Mouse (Mus musculus) MEL (cell line): ENCODE measurements around the gene Fam171a1. TPM values are rescaled to one million over a fixed set of nuclear protein-coding genes. Genes with fewer than 3 reads are reported as not detected.

Experiments used
- DNase-seq: peaks from one replicate; pipeline ENCODE4 v3.0.0; 2011; ENCODE audit warnings: low read depth, low spot score
- H3K27ac ChIP-seq: 2 replicates; pipeline ENCODE4 v1.5.1; 2012; ENCODE audit warnings: low read depth, mild to moderate bottlenecking, control low read depth, low read length, moderate library complexity; ENCODE audit not compliant: control insufficient read depth
- H3K27me3 ChIP-seq, 2 experiments: fragments of 150-350 bp in 1 of 2; sonication (generic) in 1 of 2; 2 replicates each; pipeline ENCODE4 v1.6.1; 2012; ENCODE audit warnings: low read length in 2 of 2, mild to moderate bottlenecking in 2 of 2, improper control_type of control experiment in 1 of 2, moderate library complexity in 1 of 2; ENCODE audit not compliant: insufficient read depth in 2 of 2, control insufficient read depth in 1 of 2
- H3K36me3 ChIP-seq, 2 experiments: 2 replicates each; pipeline ENCODE4 v1.6.1; 2012 to 2014; ENCODE audit warnings: low read length in 2 of 2, improper control_type of control experiment in 1 of 2, inconsistent platforms in 1 of 2, mild to moderate bottlenecking in 1 of 2; ENCODE audit not compliant: insufficient read depth in 2 of 2, control insufficient read depth in 1 of 2
- H3K4me1 ChIP-seq, 2 experiments: fragments of 150-350 bp in 1 of 2; sonication (generic) in 1 of 2; 2 replicates each; pipeline ENCODE4 v1.6.1; 2012; ENCODE audit warnings: low read length in 2 of 2, improper control_type of control experiment in 1 of 2, mild to moderate bottlenecking in 1 of 2; ENCODE audit not compliant: insufficient read depth in 2 of 2, control insufficient read depth in 1 of 2
- H3K4me3 ChIP-seq, 2 experiments: fragments of 150-350 bp in 1 of 2; sonication (generic) in 1 of 2; 2 replicates each; pipeline ENCODE4 v1.5.1; 2012; ENCODE audit warnings: low read depth in 2 of 2, low read length in 2 of 2, mild to moderate bottlenecking in 2 of 2, moderate library complexity in 2 of 2, control low read depth in 1 of 2, improper control_type of control experiment in 1 of 2; ENCODE audit not compliant: control insufficient read depth in 1 of 2, insufficient read depth in 1 of 2
- H3K79me2 ChIP-seq: 2 replicates; pipeline ENCODE4 v1.6.1; 2012; ENCODE audit warnings: mild to moderate bottlenecking, low read length, moderate library complexity; ENCODE audit not compliant: control insufficient read depth, poor library complexity, insufficient read depth
- H3K9ac ChIP-seq: 2 replicates; pipeline ENCODE4 v1.6.1; 2012; ENCODE audit warnings: low read depth, mild to moderate bottlenecking, control low read depth, low read length, moderate library complexity; ENCODE audit not compliant: control insufficient read depth, poor library complexity, severe bottlenecking
- H3K9me3 ChIP-seq: fragments of 150-350 bp; sonication (generic); replicated peaks from 2 replicates; pipeline ENCODE4 v1.6.1; 2012; ENCODE audit warnings: mild to moderate bottlenecking, low read length, improper control_type of control experiment, moderate library complexity; ENCODE audit not compliant: insufficient read depth
- CHD1 ChIP-seq: IDR thresholded peaks from 2 replicates; pipeline ENCODE4 v1.6.1; 2012; ENCODE audit warnings: low read depth, mild to moderate bottlenecking, inconsistent platforms, low read length, improper control_type of control experiment
- CHD2 ChIP-seq: IDR thresholded peaks from 2 replicates; pipeline ENCODE4 v1.6.1; 2011; ENCODE audit warnings: low read length, improper control_type of control experiment
- CTCF ChIP-seq, 3 experiments: IDR thresholded peaks in 2 of 3; conservative IDR thresholded peaks in 1 of 3; 2 replicates each; pipeline ENCODE4 v1.5.1; 2011 to 2012; ENCODE audit warnings: low read length in 3 of 3, low read depth in 2 of 3, mild to moderate bottlenecking in 2 of 3, improper control_type of control experiment in 1 of 3, inconsistent platforms in 1 of 3, mixed read lengths in 1 of 3, moderate library complexity in 1 of 3; ENCODE audit not compliant: control insufficient read depth in 1 of 3, insufficient read depth in 1 of 3, poor library complexity in 1 of 3, severe bottlenecking in 1 of 3
- E2F4 ChIP-seq: IDR thresholded peaks from 2 replicates; pipeline ENCODE4 v1.6.1; 2011; ENCODE audit warnings: low read depth, low read length, improper control_type of control experiment, borderline replicate concordance
- ELF1 ChIP-seq: IDR thresholded peaks from 2 replicates; pipeline ENCODE4 v1.6.1; 2014; ENCODE audit warnings: low read depth, mild to moderate bottlenecking, inconsistent platforms, low read length, improper control_type of control experiment, moderate library complexity
- EP300 ChIP-seq, 2 experiments: IDR thresholded peaks; 2 replicates each; pipeline ENCODE4 v1.6.1; 2011; ENCODE audit warnings: improper control_type of control experiment in 2 of 2, low read length in 2 of 2, low read depth in 1 of 2, mild to moderate bottlenecking in 1 of 2
- GABPA ChIP-seq: IDR thresholded peaks from 2 replicates; pipeline ENCODE4 v1.6.1; 2012; ENCODE audit warnings: low read depth, mild to moderate bottlenecking, inconsistent platforms, low read length, improper control_type of control experiment, moderate library complexity
- GATA1 ChIP-seq: IDR thresholded peaks from 2 replicates; pipeline ENCODE4 v1.6.1; 2011; ENCODE audit warnings: low read depth, low read length, improper control_type of control experiment
- JUND ChIP-seq: IDR thresholded peaks from 2 replicates; pipeline ENCODE4 v1.6.1; 2011; ENCODE audit warnings: low read depth, mild to moderate bottlenecking, improper control_type of control experiment, low read length
- MAFK ChIP-seq: IDR thresholded peaks from 2 replicates; pipeline ENCODE4 v1.6.1; 2011; ENCODE audit warnings: low read depth, mild to moderate bottlenecking, low read length, improper control_type of control experiment, borderline replicate concordance
- MAX ChIP-seq: IDR thresholded peaks from 2 replicates; pipeline ENCODE4 v1.6.1; 2011; ENCODE audit warnings: low read length, improper control_type of control experiment
- MAZ ChIP-seq: IDR thresholded peaks from 2 replicates; pipeline ENCODE4 v1.6.1; 2012; ENCODE audit warnings: low read depth, mild to moderate bottlenecking, inconsistent platforms, low read length, improper control_type of control experiment
- MEF2A ChIP-seq: IDR thresholded peaks from 2 replicates; pipeline ENCODE4 v1.6.1; 2014; ENCODE audit warnings: low read depth, mild to moderate bottlenecking, inconsistent platforms, low read length, improper control_type of control experiment; ENCODE audit not compliant: poor library complexity, insufficient replicate concordance, severe bottlenecking; ENCODE audit errors: extremely low read depth
- MYB ChIP-seq: IDR thresholded peaks from 2 replicates; pipeline ENCODE4 v1.6.1; 2011; ENCODE audit warnings: mild to moderate bottlenecking, low read depth, low read length, improper control_type of control experiment
- NELFE ChIP-seq: IDR thresholded peaks from 2 replicates; pipeline ENCODE4 v1.6.1; 2011; ENCODE audit warnings: low read depth, low read length, improper control_type of control experiment
- POLR2AphosphoS5 ChIP-seq: IDR thresholded peaks from 2 replicates; pipeline ENCODE4 v1.6.1; 2012; ENCODE audit warnings: low read depth, borderline replicate concordance, mild to moderate bottlenecking, inconsistent platforms, low read length, moderate library complexity, mixed read lengths
- RAD21 ChIP-seq: IDR thresholded peaks from 2 replicates; pipeline ENCODE4 v1.6.1; 2011; ENCODE audit warnings: mild to moderate bottlenecking, low read depth, low read length, improper control_type of control experiment
- SMC3 ChIP-seq: IDR thresholded peaks from 2 replicates; pipeline ENCODE4 v1.6.1; 2011; ENCODE audit warnings: low read depth, low read length, improper control_type of control experiment
- TBP ChIP-seq: IDR thresholded peaks from 2 replicates; pipeline ENCODE4 v1.8.0; 2011; ENCODE audit warnings: low read depth, low read length, improper control_type of control experiment
- TCF12 ChIP-seq: IDR thresholded peaks from 2 replicates; pipeline ENCODE4 v1.6.1; 2014; ENCODE audit warnings: low read depth, mild to moderate bottlenecking, inconsistent platforms, low read length, improper control_type of control experiment, moderate library complexity
- USF1 ChIP-seq: IDR thresholded peaks from 2 replicates; pipeline ENCODE4 v1.6.1; 2014; ENCODE audit warnings: low read depth, mild to moderate bottlenecking, inconsistent platforms, low read length, improper control_type of control experiment, moderate library complexity
- ZC3H11A ChIP-seq: IDR thresholded peaks from 2 replicates; pipeline ENCODE4 v1.6.1; 2012; ENCODE audit warnings: low read depth, mild to moderate bottlenecking, inconsistent platforms, low read length, improper control_type of control experiment
- ZMIZ1 ChIP-seq: IDR thresholded peaks from 2 replicates; pipeline ENCODE4 v1.6.1; 2012; ENCODE audit warnings: low read depth, mild to moderate bottlenecking, inconsistent platforms, low read length, improper control_type of control experiment, moderate library complexity
- ZNF384 ChIP-seq: IDR thresholded peaks from 2 replicates; pipeline ENCODE4 v1.6.1; 2012; ENCODE audit warnings: low read depth, mild to moderate bottlenecking, inconsistent platforms, low read length, improper control_type of control experiment
- polyA plus RNA-seq, 2 experiments: library from polyadenylated mRNA; stranded (reverse) in 1 of 2; unstranded in 1 of 2; fragments of >175 nt in 1 of 2; fragments of >200 nt in 1 of 2; gene quantifications; 2 replicates each; pipeline versions ENCODE4 v1.2.1 to v1.2.4; 2012; ENCODE audit warnings: low replicate concordance in 2 of 2, low read depth in 1 of 2; ENCODE audit not compliant: insufficient read length in 2 of 2, insufficient read depth in 1 of 2, missing spikeins in 1 of 2
- total RNA-seq: library from RNA; depleted of rRNA; stranded (reverse); fragments of 300-350 nt; gene quantifications from 2 replicates; pipeline ENCODE4 v1.2.3, GENCODE M21; 2012

Gene Fam171a1
- total and polyA plus RNA-seq, 3 experiments, result not detected

GRCm38 (mm10) chr2:3229060-3229459, 115.0 kb downstream of the Fam171a1 start:
- Histone ChIP-seq H3K9ac (no peak overlapping the region), H3K4me1 (no peaks in the 10 kb centered on the region), H3K4me3 (no peak overlapping the region), H3K9me3 (no peaks in the 10 kb centered on the region), H3K27ac (no peak overlapping the region), H3K36me3 (no peaks in the 10 kb centered on the region), H3K79me2 (no peaks in the 10 kb centered on the region), H3K27me3 (no peaks in the 10 kb centered on the region)
- DNase-seq, result peak; percentile 52
- TF ChIP-seq POLR2AphosphoS5, result no peak
- no peak for TF ChIP-seq USF1
- TF ChIP-seq ELF1, result no peak
- TF ChIP-seq SMC3, result peak; percentile 79
- TF ChIP-seq MAFK, result no peak
- TF ChIP-seq JUND, result no peak
- peak; percentile 39 for TF ChIP-seq ZC3H11A
- no peak for TF ChIP-seq GATA1
- TF ChIP-seq ZNF384, result no peak
- no peak for TF ChIP-seq ZMIZ1
- peak; percentile 60 to 78 (median 74) for TF ChIP-seq CTCF (IDR thresholded peaks at IDR 0.05 in 2 of 3, conservative IDR thresholded peaks at IDR 0.05 in 1 of 3; ENCODE audit: control insufficient read depth in 1 of 3, insufficient read depth in 1 of 3, low read depth in 2 of 3, low read length in 3 of 3, poor library complexity in 1 of 3, severe bottlenecking in 1 of 3)
- TF ChIP-seq RAD21, result peak; percentile 69

GRCm38 (mm10) chr2:3239255-3239654, 125.2 kb downstream of the Fam171a1 start:
- H3K27ac ChIP-seq, result no peak overlapping the region
- no peak overlapping the region for H3K9ac ChIP-seq
- no peaks in the 10 kb centered on the region for H3K9me3 ChIP-seq
- H3K4me1 ChIP-seq, result no peaks in the 10 kb centered on the region
- no peak for TF ChIP-seq MEF2A
- no peak for TF ChIP-seq GABPA
- no peak for TF ChIP-seq CHD2
- no peak for TF ChIP-seq MAX
- no peak for TF ChIP-seq CHD1
- no peaks in the 10 kb centered on the region for H3K79me2 ChIP-seq
- H3K36me3 ChIP-seq, result no peaks in the 10 kb centered on the region
- no peaks in the 10 kb centered on the region for H3K27me3 ChIP-seq
- H3K4me3 ChIP-seq, result no peak overlapping the region
- DNase-seq, result no peak

- no peak overlapping the region for H3K9ac ChIP-seq
- TF ChIP-seq EP300 (IDR thresholded peaks at IDR 0.05; ENCODE audit: low read depth in 1 of 2, low read length in 2 of 2) (no peak), TCF12 (no peak), MYB (no peak), E2F4 (no peak), MEF2A (no peak), CHD1 (no peak), MAFK (no peak), ELF1 (no peak), TBP (no peak), ZMIZ1 (no peak), ZC3H11A (no peak), MAZ (no peak), MAX (no peak), GABPA (no peak), SMC3 (no peak), NELFE (no peak)
- no peaks in the 10 kb centered on the region for H3K27me3 ChIP-seq
- no peaks in the 10 kb centered on the region for H3K79me2 ChIP-seq
- H3K36me3 ChIP-seq, result no peaks in the 10 kb centered on the region
- no peak for DNase-seq
- no peaks in the 10 kb centered on the region for H3K4me1 ChIP-seq
- H3K27ac ChIP-seq, result no peak overlapping the region
- no peak overlapping the region for H3K4me3 ChIP-seq
- no peaks in the 10 kb centered on the region for H3K9me3 ChIP-seq
Measured at GRCm38 (mm10) chr2:3244251-3244650, 130.2 kb downstream of the Fam171a1 start.
